Mouse (Mus musculus): ENCODE results near the gene Rab25. TPM values are rescaled to one million over a fixed set of nuclear protein-coding genes. Genes with fewer than 3 reads are reported as not detected.
A peak's percentile ranks its signal among the peaks of the same experiment; 100 is the strongest.

Rab25 gene
- total RNA-seq, 2 experiments from 2014 or later: not detected

DNA sequence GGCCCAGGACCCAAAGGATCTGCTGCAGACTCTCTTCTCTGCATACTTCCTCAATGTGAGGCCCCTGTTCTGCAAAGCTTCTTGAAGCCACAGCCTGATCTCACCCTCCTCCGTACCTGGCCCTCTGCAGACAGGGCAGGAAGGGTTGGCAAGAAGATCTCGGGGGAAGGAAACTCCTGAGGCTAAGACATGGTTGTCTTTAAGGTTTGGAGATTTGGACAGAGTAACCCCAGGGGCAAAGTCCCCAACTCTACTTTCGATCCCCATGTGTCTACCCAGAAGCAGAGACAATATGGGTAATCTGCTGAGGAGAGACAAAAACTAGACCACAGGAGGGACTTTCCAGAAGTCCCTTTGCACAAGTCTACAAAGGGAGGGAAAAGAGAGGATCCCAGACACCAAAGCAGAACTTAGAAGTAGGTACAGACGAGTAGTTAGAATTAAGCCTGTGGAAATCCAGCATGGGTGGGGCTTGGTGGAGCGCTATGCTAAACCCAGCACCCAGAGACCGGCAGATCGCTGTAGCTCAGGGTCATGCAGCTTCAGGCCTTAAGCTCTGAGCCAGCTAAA lies 34.5 kb downstream of the Rab25 start:
- H3K27ac ChIP-seq: no peak overlapping the region
- intact Hi-C loops (cut with DNase I): no loop called here
- no peak for DNase-seq (ENCODE audit: extremely low spot score in 1 of 2, low spot score in 2 of 2)
- no peak overlapping the region for H3K4me3 ChIP-seq
- TF ChIP-seq CTCF (IDR thresholded peaks at IDR 0.05): no peak

GRCm38 (mm10) chr3:88512896-88513545 lies 35.1 kb downstream of the Rab25 start:
- TF ChIP-seq CTCF (IDR thresholded peaks at IDR 0.05): no peak
- Histone ChIP-seq H3K27ac (no peak overlapping the region), H3K4me3 (no peak overlapping the region)
- no peak for DNase-seq (ENCODE audit: extremely low spot score in 1 of 2, low spot score in 2 of 2)
- intact Hi-C loops (cut with DNase I): no loop called here

DNA sequence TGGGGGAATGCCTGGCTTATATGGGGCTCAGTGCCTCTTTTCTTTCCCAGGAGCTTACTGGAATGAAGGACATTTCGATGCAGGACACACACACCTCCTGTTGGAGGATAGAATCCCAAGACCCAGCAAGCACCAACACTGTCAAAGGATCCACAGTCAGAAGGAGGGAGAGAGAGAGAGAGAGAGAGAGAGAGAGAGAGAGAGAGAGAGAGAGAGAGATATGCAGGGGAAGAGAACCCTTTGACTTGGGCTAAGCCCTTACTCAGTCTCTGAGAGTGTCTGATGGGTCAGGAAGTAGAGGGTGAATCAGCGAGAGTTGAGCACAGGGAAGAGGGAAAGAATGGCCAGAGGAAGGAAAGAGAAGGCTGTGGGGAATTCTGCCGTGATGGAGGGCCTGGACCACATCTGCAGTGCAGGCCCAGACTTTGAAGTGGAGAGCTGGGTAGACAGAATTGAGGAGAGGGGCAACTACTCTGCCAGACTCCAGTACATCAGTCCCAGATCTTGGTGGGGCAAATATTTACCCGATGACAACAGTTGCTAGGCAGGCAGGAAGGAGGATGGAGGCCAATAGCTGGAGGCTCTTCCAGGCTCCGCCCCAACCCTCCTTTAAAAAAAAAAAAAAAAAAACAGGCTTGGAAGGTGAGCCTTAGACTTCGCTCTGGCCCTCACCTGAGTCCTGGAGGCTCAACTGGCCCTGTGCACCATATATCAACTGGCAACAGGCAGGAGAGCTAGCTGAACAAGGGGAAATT lies 35.8 kb downstream of the Rab25 start:
- intact Hi-C loops (cut with DNase I): no loop called here
- TF ChIP-seq CTCF (IDR thresholded peaks at IDR 0.05): no peak
- no peak for DNase-seq (ENCODE audit: extremely low spot score in 1 of 2, low spot score in 2 of 2)
- H3K27ac ChIP-seq: no peak overlapping the region
- no peak overlapping the region for H3K4me3 ChIP-seq

- H3K27ac ChIP-seq: no peak overlapping the region
- DNase-seq (ENCODE audit: extremely low spot score in 1 of 2, low spot score in 2 of 2): no peak
- intact Hi-C loops (cut with DNase I): no loop called here
- no peak for TF ChIP-seq CTCF (IDR thresholded peaks at IDR 0.05)
- no peak overlapping the region for H3K4me3 ChIP-seq
Observed at GRCm38 (mm10) chr3:88511559-88511958, 36.5 kb downstream of the Rab25 start.

DNA sequence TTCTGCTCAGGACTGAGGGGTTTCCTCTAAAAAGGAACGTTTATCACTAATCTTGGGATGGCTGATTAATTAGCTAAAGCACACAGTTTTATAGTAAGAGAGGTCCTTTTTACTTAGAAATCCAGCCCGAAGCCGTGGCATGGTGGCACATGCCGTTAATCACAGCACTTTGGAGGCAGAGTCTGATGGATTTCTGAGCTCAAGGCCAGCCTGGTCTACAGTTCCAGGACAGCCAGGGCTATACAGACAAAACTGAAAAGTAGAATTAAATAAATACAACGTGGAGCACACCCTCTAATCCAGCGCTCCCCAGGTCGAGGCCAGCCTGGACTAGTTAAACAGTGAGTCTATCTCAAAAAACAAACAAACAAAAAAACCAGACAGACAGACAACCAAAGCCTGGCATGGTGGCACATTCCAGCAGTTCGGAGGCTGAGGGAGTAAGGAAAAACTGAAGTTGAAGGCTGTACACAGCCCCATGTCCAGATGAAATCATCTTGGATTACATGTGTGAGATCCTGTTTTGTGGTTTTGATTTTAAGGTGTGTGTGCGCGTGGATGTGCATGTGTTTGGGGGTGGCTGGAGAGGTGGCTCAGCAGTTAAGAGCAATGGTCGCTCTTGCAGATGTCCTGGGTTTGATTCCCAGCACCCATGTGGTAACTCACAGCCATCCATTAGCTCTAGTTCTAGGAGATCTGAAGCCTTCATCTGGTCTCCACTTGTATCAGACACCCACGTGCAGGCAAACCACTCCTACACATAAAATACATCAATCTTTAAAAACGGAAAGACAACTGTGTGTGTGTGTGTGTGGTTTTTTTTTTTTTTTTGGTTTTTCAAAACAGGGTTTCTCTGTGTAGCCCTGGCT lies 37.4 kb downstream of the Rab25 start:
- H3K27ac ChIP-seq: peak overlapping the region; percentile 76
- no peak for DNase-seq (ENCODE audit: extremely low spot score in 1 of 2, low spot score in 2 of 2)
- no peak for TF ChIP-seq CTCF (IDR thresholded peaks at IDR 0.05)
- H3K4me3 ChIP-seq: peak overlapping the region; percentile 33
- intact Hi-C loops (cut with DNase I): no loop called here

- Histone ChIP-seq H3K4me3 (peak within 1 kb of the TSS; percentile 33), H3K27ac (peak within 1 kb of the TSS; percentile 76)
- TF ChIP-seq CTCF (IDR thresholded peaks at IDR 0.05): peak; percentile 34
- intact Hi-C loops (cut with DNase I): no loop called here
- DNase-seq (ENCODE audit: extremely low spot score in 1 of 2, low spot score in 2 of 2): peak; percentile 86 to 90
Observed at GRCm38 (mm10) chr3:88509692-88510420, 38.2 kb downstream of the Rab25 start, which contains the start of gene Lmna. Gene Lmna, minus strand, starts transcription at chr3:88509956.

DNA sequence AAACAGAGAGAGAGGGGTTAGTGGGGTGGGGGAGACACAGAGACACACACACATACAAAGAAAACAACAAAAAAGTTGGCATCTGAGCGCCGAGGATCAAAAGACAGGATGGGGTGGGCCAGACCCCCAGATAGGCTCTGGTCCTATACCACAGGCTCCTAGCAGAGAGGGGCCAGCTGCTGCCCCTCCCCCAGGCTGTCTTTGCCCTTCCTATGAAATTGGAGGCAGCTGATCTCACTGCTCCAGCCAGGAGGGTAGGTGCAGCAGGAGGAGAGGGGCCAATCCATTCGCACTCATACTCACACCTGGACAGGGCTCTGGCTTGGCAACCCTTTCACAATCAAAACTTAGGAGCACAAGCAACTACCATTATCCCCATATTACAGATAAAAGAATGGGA lies 38.9 kb downstream of the Rab25 start:
- no peak for DNase-seq (ENCODE audit: extremely low spot score in 1 of 2, low spot score in 2 of 2)
- intact Hi-C loops (cut with DNase I): no loop called here

DNA sequence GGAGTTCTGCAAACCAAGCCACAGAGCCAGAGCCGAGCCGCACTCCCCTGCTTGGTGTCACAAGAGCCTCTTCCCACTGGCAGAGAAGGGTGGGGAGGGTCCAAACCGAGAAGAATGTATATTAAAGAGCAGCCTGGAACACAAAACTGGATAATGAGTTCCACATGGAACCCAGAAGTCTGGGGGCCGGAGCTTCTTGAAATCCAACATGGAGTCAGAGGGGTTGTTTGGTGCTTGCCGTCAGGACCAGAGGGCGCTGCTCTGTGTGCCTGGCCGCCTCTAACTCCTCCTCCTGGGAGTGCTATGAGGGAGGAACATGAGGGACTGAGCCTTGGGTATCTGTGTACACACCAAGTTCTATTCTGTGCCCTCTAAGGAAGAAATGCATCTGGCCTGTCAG lies 42.3 kb downstream of the Rab25 start:
- intact Hi-C loops (cut with DNase I): no loop called here
- TF ChIP-seq CTCF (IDR thresholded peaks at IDR 0.05): no peak
- DNase-seq (ENCODE audit: extremely low spot score in 1 of 2, low spot score in 2 of 2): no peak
- no peak overlapping the region for H3K4me3 ChIP-seq
- H3K27ac ChIP-seq: no peak overlapping the region

More for the DNA sequence above, 38.9 kb downstream of the Rab25 start:
- Histone ChIP-seq H3K27ac (peak overlapping the region; percentile 76), H3K4me3 (peak overlapping the region; percentile 33)
- no peak for TF ChIP-seq CTCF (IDR thresholded peaks at IDR 0.05)

- Histone ChIP-seq H3K27ac (no peak overlapping the region), H3K4me3 (no peak overlapping the region)
- intact Hi-C loops (cut with DNase I): no loop called here
- no peak for DNase-seq (ENCODE audit: extremely low spot score in 1 of 2, low spot score in 2 of 2)
- no peak for TF ChIP-seq CTCF (IDR thresholded peaks at IDR 0.05)
Observed at GRCm38 (mm10) chr3:88505081-88505480, 43.0 kb downstream of the Rab25 start.

DNA sequence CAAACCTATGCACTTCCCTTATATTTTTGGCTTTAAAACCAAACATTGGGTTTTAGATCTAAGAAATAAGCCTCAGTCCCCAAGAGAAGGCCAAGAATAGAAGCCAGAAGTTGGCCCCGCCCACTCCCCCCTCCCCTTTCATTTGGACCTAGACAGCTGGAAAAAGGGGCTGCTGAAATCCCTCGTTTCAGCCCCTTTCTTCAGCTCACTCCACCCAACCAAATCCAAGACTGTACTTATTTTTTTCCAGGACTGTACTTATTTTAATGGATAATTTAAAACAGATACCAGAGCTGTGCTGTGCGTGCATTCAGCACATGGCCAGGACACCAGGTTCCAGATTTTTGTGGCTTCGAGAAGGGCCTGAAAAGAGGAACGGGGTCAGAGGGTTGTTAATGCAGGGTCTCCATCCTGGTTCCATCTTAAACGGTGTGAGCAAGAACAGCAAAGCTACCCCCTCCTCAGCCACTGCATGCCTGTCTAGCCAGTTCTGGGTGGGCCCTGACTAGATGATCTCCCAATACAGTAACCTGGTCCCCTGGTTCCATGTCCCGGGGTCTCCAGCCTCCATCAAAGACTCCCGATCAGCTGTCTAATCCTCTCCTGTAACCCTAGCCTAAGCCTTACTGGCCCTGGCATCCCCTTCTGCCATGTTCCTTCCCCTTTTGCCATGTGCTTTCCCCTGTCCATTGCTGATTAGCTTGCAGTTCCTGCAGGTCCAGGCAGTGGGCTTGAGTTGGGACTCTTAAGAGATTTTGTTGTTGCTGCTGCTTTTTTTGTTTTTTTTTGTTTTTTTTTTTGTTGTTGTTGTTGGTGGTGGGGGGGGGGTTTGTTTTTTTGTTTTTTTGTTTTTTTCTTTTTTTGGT lies 44.0 kb downstream of the Rab25 start:
- DNase-seq (ENCODE audit: extremely low spot score in 1 of 2, low spot score in 2 of 2): no peak
- intact Hi-C loops (cut with DNase I): loop anchor here (2.0 kb wide), 1 partner anchor 19 kb away; no protein-coding TSS in a partner anchor
- Histone ChIP-seq H3K4me3 (no peak overlapping the region), H3K27ac (no peak overlapping the region)
- no peak for TF ChIP-seq CTCF (IDR thresholded peaks at IDR 0.05)

All from left cerebral cortex, adult 2 months (tissue).